Mouse (Mus musculus) lung, embryonic 14.5 days (tissue): Measurements from ENCODE around the gene Zfp775. TPM values are rescaled to one million over a fixed set of nuclear protein-coding genes. Genes with fewer than 3 reads are reported as not detected.

Source experiments
- ATAC-seq: fragments of 200-750 bp; cut with Nextera tagmentation; 2 replicates; pipeline ENCODE4 v1.8.0; 2017; ENCODE audit warnings: mild to moderate bottlenecking, moderate TSS enrichment, moderate library complexity; ENCODE audit not compliant: insufficient read depth
- DNase-seq: peaks from one replicate; pipeline ENCODE4 v3.0.0-alpha.2; 2015
- H3K27ac ChIP-seq: fragments of 300-500 bp; sonication (generic); 2 replicates; pipeline ENCODE4 v1.5.1; 2014; ENCODE audit warnings: low read depth, mild to moderate bottlenecking, moderate library complexity
- H3K27me3 ChIP-seq: fragments of 300-500 bp; sonication (generic); 2 replicates; pipeline ENCODE4 v1.6.1; 2014; ENCODE audit warnings: low read length, control low read depth; ENCODE audit not compliant: insufficient read depth
- H3K36me3 ChIP-seq: fragments of 300-500 bp; sonication (generic); 2 replicates; pipeline ENCODE4 v1.6.1; 2014; ENCODE audit warnings: control low read depth; ENCODE audit not compliant: insufficient read depth
- H3K4me1 ChIP-seq: fragments of 300-500 bp; sonication (generic); 2 replicates; pipeline ENCODE4 v1.6.1; 2014; ENCODE audit warnings: antibody characterized with exemption, control low read depth; ENCODE audit not compliant: insufficient read depth
- H3K4me2 ChIP-seq: fragments of 300-500 bp; sonication (generic); 2 replicates; pipeline ENCODE4 v1.6.1; 2014; ENCODE audit warnings: mild to moderate bottlenecking
- H3K4me3 ChIP-seq: fragments of 300-500 bp; sonication (generic); 2 replicates; pipeline ENCODE4 v1.5.1; 2014; ENCODE audit warnings: low read depth, low read length
- H3K9ac ChIP-seq: fragments of 300-500 bp; sonication (generic); 2 replicates; pipeline ENCODE4 v1.6.1; 2014
- H3K9me3 ChIP-seq: fragments of 300-500 bp; sonication (generic); 2 replicates; pipeline ENCODE4 v1.6.1; 2016; ENCODE audit warnings: low read depth, low read length, control low read depth
- CTCF ChIP-seq: IDR thresholded peaks from 2 replicates; pipeline ENCODE4 v1.5.1; 2016; ENCODE audit warnings: antibody characterized with exemption, low read depth
- WGBS: fragments of 180-500 bp; shearing (Covaris S2); extraction: QIAGEN DNeasy Blood & Tissue Kit; methylation state at CpG from one replicate; pipeline ENCODE4 v1.1.7; 2014; 5-methylcytosine and 5-hydroxymethylcytosine counted together
- polyA plus RNA-seq: library from polyadenylated mRNA; unstranded; fragments of >200 nt; fragmentation: Nextera tagmentation; extraction: Ambion mirVana; gene quantifications from 2 replicates; pipeline ENCODE4 v1.2.1, GENCODE M21; 2014

Gene Zfp775
- polyA plus RNA-seq, 1 experiment from 2014 or later = 7.8 TPM

DNA sequence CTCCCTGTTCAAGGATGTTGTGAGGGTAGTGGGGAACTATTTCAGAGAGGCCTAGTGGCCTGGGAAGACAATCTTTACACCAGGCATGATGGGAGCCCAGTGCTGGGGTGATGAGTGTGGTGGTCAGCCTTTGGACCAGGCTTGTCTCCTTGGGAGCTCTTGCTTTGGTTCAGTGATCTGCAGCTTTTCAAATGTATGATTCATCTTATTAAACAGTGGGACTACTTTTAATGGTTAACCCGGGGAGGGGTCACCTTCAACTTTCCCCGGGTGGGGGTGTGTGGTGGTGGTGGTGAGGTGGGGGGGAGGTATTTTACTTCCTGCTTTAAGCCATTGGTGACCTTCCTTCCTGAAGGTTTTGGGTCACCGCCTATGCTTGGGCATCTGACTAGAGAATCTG lies 26.5 kb downstream of the Zfp775 start:
- Histone ChIP-seq H3K9ac (no peak overlapping the region), H3K27me3 (peaks cover 37% of the 10 kb centered on the region), H3K4me1 (0 out of 2 replicates have a peak, but pooled peaks cover 3% of the 10 kb centered on the region), H3K4me3 (no peak overlapping the region), H3K9me3 (no peaks in the 10 kb centered on the region), H3K4me2 (no peak overlapping the region), H3K36me3 (no peaks in the 10 kb centered on the region), H3K27ac (no peak overlapping the region)
- DNase-seq (no peak), ATAC-seq (no peak)
- no peak for TF ChIP-seq CTCF
- WGBS = 74% methylated on average over 3 of the region's 3 CpGs

DNA sequence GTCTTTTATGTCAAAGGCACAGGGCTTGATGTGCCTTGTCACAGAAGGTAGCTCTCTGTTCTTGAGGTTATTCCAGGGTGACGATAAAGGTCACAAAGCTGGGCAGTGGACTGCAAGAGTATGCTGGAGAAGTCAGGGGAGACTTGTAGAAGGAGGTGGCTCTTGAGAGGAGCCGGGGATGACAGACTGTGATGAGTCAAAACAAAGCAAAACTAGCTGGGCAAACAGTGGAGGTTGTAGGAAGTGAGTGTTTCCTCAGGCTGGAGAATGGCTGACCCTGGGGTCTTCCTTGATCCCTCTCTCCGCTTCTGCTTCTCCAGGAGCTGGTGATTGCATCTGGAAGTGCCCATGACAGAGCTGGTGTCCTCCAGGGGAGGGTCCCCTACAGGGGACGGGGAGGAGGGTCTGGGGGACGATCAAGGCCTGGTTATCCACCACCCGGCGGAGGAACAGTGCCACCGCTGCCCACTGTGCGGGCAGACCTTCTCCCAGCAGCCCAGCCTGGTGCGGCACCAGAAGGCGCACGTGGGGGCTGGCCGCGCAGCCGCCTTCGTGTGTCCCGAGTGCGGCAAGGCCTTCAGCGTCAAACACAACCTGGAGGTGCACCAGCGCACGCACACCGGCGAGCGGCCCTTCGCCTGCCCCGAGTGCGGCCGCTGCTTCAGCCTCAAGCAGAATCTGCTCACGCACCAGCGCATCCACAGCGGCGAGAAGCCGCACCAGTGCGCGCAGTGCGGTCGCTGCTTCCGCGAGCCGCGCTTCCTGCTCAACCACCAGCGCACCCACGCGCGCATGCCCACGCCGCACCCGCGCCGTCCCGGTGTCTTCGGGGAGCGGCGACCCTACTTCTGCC lies 27.2 kb downstream of the Zfp775 start:
- Histone ChIP-seq H3K27me3 (peaks cover 37% of the 10 kb centered on the region), H3K9ac (peak overlapping the region; percentile 14; the same call in 1 of the 2 replicates), H3K36me3 (no peaks in the 10 kb centered on the region), H3K4me1 (0 out of 2 replicates have a peak, but pooled peaks cover 3% of the 10 kb centered on the region), H3K4me2 (peak overlapping the region; percentile 71), H3K27ac (no peak overlapping the region), H3K9me3 (no peaks in the 10 kb centered on the region), H3K4me3 (peak overlapping the region; percentile 38)
- TF ChIP-seq CTCF = no peak
- ATAC-seq (0 out of 2 replicates have a peak, but pooled peaks have one; percentile 37), DNase-seq (peak; percentile 40)
- whole genome bisulfite sequencing = 5% methylated on average over 51 of the region's 54 CpGs

DNA sequence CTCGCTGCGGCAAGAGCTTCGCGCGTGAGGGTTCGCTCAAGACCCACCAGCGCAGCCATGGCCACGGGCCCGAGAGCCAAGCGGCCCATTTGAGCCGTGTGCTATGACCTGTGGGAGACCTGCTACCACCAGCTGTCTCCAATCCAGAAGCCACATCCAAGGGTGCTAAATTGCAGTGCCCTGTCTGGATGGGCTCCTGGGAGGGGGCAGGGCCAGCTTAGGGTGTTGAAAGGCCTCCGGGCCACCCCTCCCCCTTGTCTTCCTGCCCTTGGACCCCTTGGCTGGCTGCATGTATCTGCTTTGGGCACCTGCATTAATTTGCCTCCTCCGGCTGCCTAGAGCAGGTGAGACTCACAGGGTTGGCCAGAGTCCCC lies 27.8 kb downstream of the Zfp775 start:
- Histone ChIP-seq H3K27ac (no peak overlapping the region), H3K9ac (peak overlapping the region; percentile 14; the same call in 1 of the 2 replicates), H3K27me3 (peaks cover 37% of the 10 kb centered on the region), H3K4me1 (0 out of 2 replicates have a peak, but pooled peaks cover 3% of the 10 kb centered on the region), H3K4me3 (peak overlapping the region; percentile 38), H3K36me3 (no peaks in the 10 kb centered on the region), H3K9me3 (no peaks in the 10 kb centered on the region), H3K4me2 (peak overlapping the region; percentile 71)
- 9% methylated on average over 13 of the region's 13 CpGs for WGBS
- DNase-seq (no peak), ATAC-seq (no peak)
- TF ChIP-seq CTCF = no peak

DNA sequence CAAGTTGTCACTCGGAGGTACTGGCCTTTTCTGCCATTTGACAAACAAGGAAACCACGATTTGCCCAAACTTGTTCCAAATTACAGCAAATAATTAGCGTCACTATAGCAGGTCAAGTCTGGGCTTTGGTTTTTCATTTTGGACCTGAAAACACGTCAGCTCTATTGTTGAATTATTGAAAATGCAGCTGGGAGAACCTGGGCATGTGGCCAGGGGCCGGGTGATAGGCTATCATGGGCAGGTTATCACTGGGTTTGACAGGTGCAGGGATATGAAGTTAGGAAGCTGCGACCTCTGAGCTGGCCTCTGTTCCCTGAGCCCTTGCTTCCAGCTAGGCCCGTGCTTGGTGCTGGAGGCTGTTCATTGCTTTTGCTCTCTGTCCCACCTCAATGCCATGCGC lies 29.0 kb downstream of the Zfp775 start:
- no peak overlapping the region for H3K4me2 ChIP-seq
- H3K9ac ChIP-seq = no peak overlapping the region
- 84% methylated on average over 8 of the region's 8 CpGs for WGBS
- no peak for TF ChIP-seq CTCF
- no peak overlapping the region for H3K27ac ChIP-seq
- H3K4me3 ChIP-seq = no peak overlapping the region
- ATAC-seq (no peak), DNase-seq (no peak)
- no peaks in the 10 kb centered on the region for H3K9me3 ChIP-seq
- H3K27me3 ChIP-seq = peaks cover 37% of the 10 kb centered on the region
- 0 out of 2 replicates have a peak, but pooled peaks cover 3% of the 10 kb centered on the region for H3K4me1 ChIP-seq
- no peaks in the 10 kb centered on the region for H3K36me3 ChIP-seq

DNA sequence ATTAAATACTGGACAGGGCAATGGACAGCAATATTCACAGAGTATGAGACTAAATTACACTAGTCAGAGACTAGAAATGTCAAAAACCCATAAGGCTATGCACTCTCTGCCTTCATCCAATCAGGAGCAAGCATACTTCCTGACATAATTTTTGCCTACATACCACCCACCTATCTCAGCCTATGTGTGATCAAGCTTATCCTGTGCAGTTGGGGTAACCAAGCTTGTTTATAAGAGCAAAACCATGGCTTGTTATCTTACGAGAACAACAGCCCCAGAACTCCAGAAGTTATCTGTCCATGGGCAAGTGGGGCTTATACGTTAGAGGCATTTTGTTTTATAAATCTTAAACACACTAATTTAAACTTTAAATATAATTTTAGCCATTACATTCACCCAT lies 33.2 kb downstream of the Zfp775 start:
- no peak overlapping the region for H3K9ac ChIP-seq
- no peak overlapping the region for H3K4me3 ChIP-seq
- DNase-seq (no peak), ATAC-seq (no peak)
- no peaks in the 10 kb centered on the region for H3K9me3 ChIP-seq
- no peaks in the 10 kb centered on the region; the same call in 1 of the 2 replicates for H3K27me3 ChIP-seq
- H3K4me2 ChIP-seq = no peak overlapping the region
- 71% methylated on average over 2 of the region's 2 CpGs for WGBS
- no peak for TF ChIP-seq CTCF
- H3K4me1 ChIP-seq = no peaks in the 10 kb centered on the region
- no peak overlapping the region for H3K27ac ChIP-seq
- no peaks in the 10 kb centered on the region for H3K36me3 ChIP-seq

DNA sequence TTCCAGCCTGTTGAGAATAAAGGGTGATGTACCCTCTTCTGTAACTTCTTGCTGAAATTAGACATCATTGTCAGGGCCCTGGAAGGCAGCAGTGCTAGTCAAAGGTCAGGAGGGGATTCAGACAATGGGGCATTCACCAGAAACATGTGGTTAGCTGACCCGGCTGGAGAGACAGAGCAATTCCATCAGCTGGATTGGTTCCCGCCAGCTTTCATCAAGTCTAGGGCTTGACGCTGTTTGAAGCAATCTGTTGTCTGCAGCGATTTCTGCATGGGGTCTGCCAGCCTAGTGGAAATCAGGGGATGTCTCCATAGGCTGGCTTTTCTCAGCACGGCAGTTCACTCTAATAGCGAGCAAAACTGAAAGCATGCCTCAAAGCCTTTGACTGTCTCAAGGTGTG lies 34.7 kb downstream of the Zfp775 start:
- no peak for TF ChIP-seq CTCF
- WGBS = 59% methylated on average over 6 of the region's 6 CpGs
- ATAC-seq = no peak
- Histone ChIP-seq H3K4me2 (no peak overlapping the region), H3K9ac (no peak overlapping the region), H3K4me3 (no peak overlapping the region), H3K27ac (no peak overlapping the region), H3K4me1 (no peaks in the 10 kb centered on the region), H3K27me3 (no peaks in the 10 kb centered on the region), H3K9me3 (no peaks in the 10 kb centered on the region), H3K36me3 (no peaks in the 10 kb centered on the region)
- no peak for DNase-seq

DNA sequence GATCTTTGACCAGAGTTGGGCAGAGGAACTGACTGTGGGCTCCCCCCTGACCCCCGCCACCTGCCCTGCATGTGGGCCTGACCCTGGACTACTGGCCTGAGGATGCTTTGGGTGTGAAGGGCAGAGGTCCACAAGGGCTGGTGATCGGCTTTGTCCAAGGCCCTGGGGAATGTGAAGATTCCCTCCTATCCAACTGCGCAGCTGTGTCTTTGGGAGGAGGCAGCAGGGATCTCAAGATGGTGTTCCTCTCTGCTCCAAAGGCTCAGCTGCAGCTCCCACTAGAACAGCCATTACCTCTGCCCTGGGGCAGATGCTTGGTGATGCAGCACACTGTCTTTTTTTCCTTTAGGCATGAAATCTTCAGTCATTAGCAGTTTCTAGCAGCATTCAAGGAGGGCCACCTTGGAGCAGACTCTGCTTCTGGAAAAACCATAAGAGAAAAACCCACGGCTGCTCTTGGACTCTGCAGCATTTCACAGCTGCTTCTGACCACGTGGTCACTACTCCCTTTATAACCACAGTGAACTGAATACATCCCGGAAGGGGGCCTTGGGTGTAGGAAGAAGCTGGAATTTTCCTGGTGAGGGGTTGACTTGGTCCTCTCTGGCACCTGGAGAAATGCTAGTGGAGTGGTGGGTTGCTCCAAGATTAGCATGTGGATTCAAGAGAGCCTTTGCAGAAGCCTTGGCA lies 36.1 kb downstream of the Zfp775 start:
- DNase-seq (no peak), ATAC-seq (no peak)
- Histone ChIP-seq H3K4me3 (no peak overlapping the region), H3K36me3 (no peaks in the 10 kb centered on the region), H3K27me3 (no peaks in the 10 kb centered on the region), H3K4me2 (no peak overlapping the region), H3K27ac (no peak overlapping the region), H3K9ac (no peak overlapping the region), H3K9me3 (no peaks in the 10 kb centered on the region), H3K4me1 (no peaks in the 10 kb centered on the region)
- TF ChIP-seq CTCF = no peak
- 58% methylated on average over 6 of the region's 6 CpGs for WGBS
